Mouse (Mus musculus): ENCODE data around the gene Gm10322.

- no peak for TF ChIP-seq CTCF (IDR thresholded peaks at IDR 0.05; ENCODE audit: low read depth, low read length)
- TF ChIP-seq TAL1 (conservative IDR thresholded peaks at IDR 0.05; ENCODE audit: low read depth, low read length): no peak
- TF ChIP-seq GATA1 (IDR thresholded peaks at IDR 0.05; ENCODE audit: borderline replicate concordance, low read length): no peak
- TF ChIP-seq GATA2 (IDR thresholded peaks at IDR 0.05; ENCODE audit: borderline replicate concordance, low read depth, low read length): no peak
- TF ChIP-seq POLR2AphosphoS5 (IDR thresholded peaks at IDR 0.05; ENCODE audit: insufficient replicate concordance, low read depth, low read length): no peak
Observed at GRCm38 (mm10) chr10:59593826-59594570, 21.9 kb upstream of the Gm10322 start.
